Mouse (Mus musculus) heart, embryonic 16.5 days (tissue): Measurements from ENCODE around the gene Guca2b. TPM values are rescaled to one million over a fixed set of nuclear protein-coding genes. Genes with fewer than 3 reads are reported as not detected.

Experiments
- ATAC-seq: fragments of 200-750 bp; cut with Nextera tagmentation; replicated peaks from 2 replicates; pipeline ENCODE4 v1.8.0; 2017; ENCODE audit warnings: moderate number of reproducible peaks; ENCODE audit not compliant: insufficient read depth, low FRiP score; ENCODE audit errors: extremely low read depth
- H3K27ac ChIP-seq: fragments of 300-500 bp; sonication (generic); 2 replicates; pipeline ENCODE4 v1.5.1; 2014; ENCODE audit warnings: mild to moderate bottlenecking, low read length, control low read depth, moderate library complexity
- H3K27me3 ChIP-seq: fragments of 300-500 bp; sonication (generic); 2 replicates; pipeline ENCODE4 v1.6.1; 2014; ENCODE audit warnings: low read length, mixed read lengths; ENCODE audit not compliant: control insufficient read depth, insufficient read depth
- H3K36me3 ChIP-seq: fragments of 300-500 bp; sonication (generic); 2 replicates; pipeline ENCODE4 v1.6.1; 2014; ENCODE audit not compliant: control insufficient read depth, insufficient read depth
- H3K4me1 ChIP-seq: fragments of 300-500 bp; sonication (generic); 2 replicates; pipeline ENCODE4 v1.6.1; 2014; ENCODE audit warnings: low read length, mixed read lengths; ENCODE audit not compliant: control insufficient read depth, insufficient read depth
- H3K4me2 ChIP-seq: fragments of 300-500 bp; sonication (generic); 2 replicates; pipeline ENCODE4 v1.6.1; 2014; ENCODE audit warnings: low read depth, mild to moderate bottlenecking, control low read depth, low read length
- H3K4me3 ChIP-seq: fragments of 300-500 bp; sonication (generic); 2 replicates; pipeline ENCODE4 v1.5.1; 2014; ENCODE audit warnings: mild to moderate bottlenecking, control low read depth, low read length
- H3K9ac ChIP-seq: fragments of 300-500 bp; sonication (generic); 2 replicates; pipeline ENCODE4 v1.6.1; 2014; ENCODE audit warnings: low read length, control low read depth
- H3K9me3 ChIP-seq: fragments of 300-500 bp; sonication (generic); replicated peaks from 2 replicates; pipeline ENCODE4 v1.6.1; 2016; ENCODE audit warnings: low read length; ENCODE audit not compliant: control insufficient read depth
- WGBS: fragments of 180-500 bp; shearing (Covaris S2); extraction: QIAGEN DNeasy Blood & Tissue Kit; methylation state at CpG from one replicate; pipeline ENCODE4 v1.1.7; 2014; 5-methylcytosine and 5-hydroxymethylcytosine counted together
- polyA plus RNA-seq: library from polyadenylated mRNA; unstranded; fragments of >200 nt; fragmentation: Nextera tagmentation; extraction: Ambion mirVana; gene quantifications from 2 replicates; pipeline ENCODE4 v1.2.1, GENCODE M21; 2015

Guca2b gene
- 2.4 TPM in 1 of 2 replicates, not detected in the other for polyA plus RNA-seq

DNA sequence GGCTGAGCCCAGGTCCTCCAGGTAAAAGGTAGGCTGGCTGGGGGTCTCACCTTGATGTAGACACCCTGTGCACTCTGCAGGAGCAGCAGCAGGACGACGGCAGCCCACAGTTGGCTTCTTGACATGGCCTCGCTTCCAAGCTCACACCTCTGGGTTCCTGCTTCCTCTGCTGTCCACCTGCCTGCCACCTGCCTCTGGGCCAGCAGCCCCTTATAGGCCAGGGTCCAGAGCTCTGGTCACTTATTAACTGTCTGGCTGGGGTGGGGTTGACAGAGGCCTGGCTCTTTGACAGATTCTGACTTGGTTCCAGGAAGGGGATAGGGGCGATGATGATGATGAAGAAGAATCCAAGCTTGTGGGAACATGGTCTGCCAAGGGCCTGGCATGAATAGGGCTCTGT lies at the start of gene Guca2b:
Guca2b (minus strand) TSS at position 224 of the 400 bp plus-strand sequence.
- Histone ChIP-seq H3K4me2 (no peak within 1 kb of the TSS), H3K36me3 (no peaks in the 10 kb centered on the region), H3K27ac (no peak within 1 kb of the TSS), H3K9me3 (peaks cover 3% of the 10 kb centered on the region; the same call in 1 of the 2 replicates), H3K9ac (no peak within 1 kb of the TSS), H3K4me1 (peaks cover 17% of the 10 kb centered on the region), H3K27me3 (no peaks in the 10 kb centered on the region), H3K4me3 (no peak within 1 kb of the TSS)
- WGBS = 78% methylated on average over 4 of the region's 4 CpGs
- ATAC-seq = no peak

DNA sequence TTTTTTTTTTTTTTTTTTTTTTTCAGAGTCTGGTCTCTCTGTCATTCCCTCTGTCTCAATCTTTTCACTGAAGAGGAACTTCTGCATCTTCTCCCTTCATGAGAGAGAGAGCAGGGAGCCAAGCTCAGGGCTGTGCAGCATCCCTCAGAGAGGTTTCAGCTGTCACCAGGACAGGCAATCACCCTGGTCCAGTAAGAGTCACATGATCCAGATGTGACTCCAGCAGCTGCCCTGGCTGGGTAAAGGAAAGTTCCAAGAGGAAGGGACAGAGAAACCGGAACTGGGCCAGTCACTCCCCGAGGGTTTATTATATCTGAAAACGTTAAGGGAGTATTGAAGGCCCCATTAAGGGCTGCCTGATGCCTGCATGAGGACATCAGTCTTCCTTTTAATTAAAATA lies 49.0 kb upstream of the Guca2b start:
- Histone ChIP-seq H3K9me3 (no peaks in the 10 kb centered on the region), H3K4me1 (no peaks in the 10 kb centered on the region), H3K27me3 (no peaks in the 10 kb centered on the region; the same call in 1 of the 2 replicates), H3K36me3 (no peaks in the 10 kb centered on the region), H3K27ac (no peak overlapping the region), H3K9ac (no peak overlapping the region), H3K4me2 (no peak overlapping the region), H3K4me3 (no peak overlapping the region)
- WGBS = 29% methylated on average over 3 of the region's 3 CpGs
- ATAC-seq = peak; percentile 32; the same call in 1 of the 2 replicates

DNA sequence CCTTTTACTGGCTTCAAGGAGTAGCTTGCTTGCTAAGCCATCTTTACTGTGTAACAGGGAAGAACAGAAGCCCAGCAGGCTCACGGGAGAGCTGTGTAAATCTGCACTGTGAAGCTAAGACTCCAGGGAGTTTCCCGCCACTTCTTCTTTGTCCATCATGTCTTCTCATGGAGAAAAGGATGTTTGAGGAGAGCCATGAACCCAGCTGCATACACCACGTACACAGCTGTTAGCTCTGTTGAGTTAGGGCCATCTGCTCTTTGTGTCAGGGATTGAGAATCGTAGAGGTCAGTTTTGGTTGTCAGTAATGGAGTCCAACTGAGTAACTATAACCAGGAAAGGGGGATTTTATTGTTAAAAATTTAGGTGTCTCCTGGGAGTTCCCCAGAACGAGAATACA lies 48.6 kb upstream of the Guca2b start:
- no peaks in the 10 kb centered on the region for H3K36me3 ChIP-seq
- H3K4me3 ChIP-seq = no peak overlapping the region
- no peaks in the 10 kb centered on the region; the same call in 1 of the 2 replicates for H3K27me3 ChIP-seq
- no peak overlapping the region for H3K27ac ChIP-seq
- H3K9ac ChIP-seq = no peak overlapping the region
- no peaks in the 10 kb centered on the region for H3K9me3 ChIP-seq
- no peak for ATAC-seq
- H3K4me1 ChIP-seq = no peaks in the 10 kb centered on the region
- WGBS = 72% methylated on average over 5 of the region's 5 CpGs
- no peak overlapping the region for H3K4me2 ChIP-seq

DNA sequence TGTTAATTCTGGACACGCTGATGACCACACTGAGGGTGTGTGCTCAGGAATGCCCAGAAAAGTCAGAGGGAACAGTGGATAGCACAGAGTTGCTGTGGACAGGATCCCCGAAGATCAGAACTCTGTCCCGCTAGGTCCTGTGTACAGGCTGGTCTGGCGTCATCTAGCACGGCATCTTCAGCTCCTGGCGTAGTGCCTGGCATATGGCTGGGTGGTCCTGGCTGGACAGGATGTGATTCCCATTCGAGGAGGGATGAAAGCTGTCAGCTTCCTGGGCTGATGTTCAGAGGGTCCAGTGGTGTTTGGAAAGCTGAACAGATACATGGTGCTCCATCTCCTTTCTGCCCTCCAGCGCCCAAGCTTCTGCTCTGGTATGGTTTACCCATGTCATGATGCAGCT lies 45.2 kb upstream of the Guca2b start:
- no peak overlapping the region for H3K27ac ChIP-seq
- H3K27me3 ChIP-seq = no peaks in the 10 kb centered on the region; the same call in 1 of the 2 replicates
- 74% methylated on average over 8 of the region's 8 CpGs for WGBS
- H3K9me3 ChIP-seq = no peaks in the 10 kb centered on the region; the same call in none of the 2 replicates
- H3K9ac ChIP-seq = no peak overlapping the region
- no peaks in the 10 kb centered on the region for H3K36me3 ChIP-seq
- no peaks in the 10 kb centered on the region for H3K4me1 ChIP-seq
- no peak for ATAC-seq
- H3K4me3 ChIP-seq = no peak overlapping the region
- H3K4me2 ChIP-seq = no peak overlapping the region

- Histone ChIP-seq H3K4me1 (no peaks in the 10 kb centered on the region), H3K9ac (no peak overlapping the region), H3K4me3 (no peak overlapping the region), H3K27me3 (no peaks in the 10 kb centered on the region; the same call in 1 of the 2 replicates), H3K27ac (no peak overlapping the region), H3K36me3 (no peaks in the 10 kb centered on the region), H3K4me2 (no peak overlapping the region), H3K9me3 (no peaks in the 10 kb centered on the region; the same call in none of the 2 replicates)
- WGBS = 79% methylated on average over 11 of the region's 11 CpGs
- no peak for ATAC-seq
Observed at GRCm38 (mm10) chr4:119701269-119701954, 42.7 kb upstream of the Guca2b start.

DNA sequence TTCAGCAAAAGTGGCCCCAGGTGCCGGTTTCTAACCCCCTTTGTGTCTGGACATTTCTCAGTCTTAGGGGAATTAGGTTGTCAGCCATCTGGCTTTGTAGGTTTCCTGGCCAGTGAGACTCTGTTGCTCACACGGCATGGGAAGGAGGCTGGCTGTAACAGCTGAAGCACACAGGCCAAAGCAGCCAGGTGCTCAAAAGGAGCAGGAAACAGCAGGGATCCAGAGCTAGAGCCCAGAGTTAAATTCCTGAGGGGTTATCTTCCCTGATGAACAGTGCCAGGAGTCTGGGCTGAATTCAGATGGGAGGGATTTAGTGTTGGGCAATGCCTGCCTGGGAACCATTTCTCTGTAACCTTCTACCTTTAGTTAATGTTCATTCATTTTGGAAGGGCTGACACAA lies 39.6 kb upstream of the Guca2b start:
- H3K4me2 ChIP-seq = no peak overlapping the region
- WGBS = 48% methylated on average over 2 of the region's 2 CpGs
- no peaks in the 10 kb centered on the region; the same call in none of the 2 replicates for H3K9me3 ChIP-seq
- no peaks in the 10 kb centered on the region for H3K36me3 ChIP-seq
- no peaks in the 10 kb centered on the region; the same call in 1 of the 2 replicates for H3K27me3 ChIP-seq
- no peak overlapping the region for H3K9ac ChIP-seq
- no peak overlapping the region for H3K27ac ChIP-seq
- H3K4me1 ChIP-seq = no peaks in the 10 kb centered on the region
- no peak for ATAC-seq
- H3K4me3 ChIP-seq = no peak overlapping the region

GRCm38 (mm10) chr4:119685746-119686145 lies 27.0 kb upstream of the Guca2b start:
- Histone ChIP-seq H3K9me3 (peaks cover 3% of the 10 kb centered on the region; the same call in 1 of the 2 replicates), H3K4me2 (no peak overlapping the region), H3K36me3 (no peaks in the 10 kb centered on the region), H3K27me3 (no peaks in the 10 kb centered on the region), H3K27ac (no peak overlapping the region), H3K9ac (no peak overlapping the region), H3K4me1 (no peaks in the 10 kb centered on the region), H3K4me3 (no peak overlapping the region)
- 69% methylated on average over 2 of the region's 2 CpGs for WGBS
- no peak for ATAC-seq

GRCm38 (mm10) chr4:119682596-119682995 lies 23.8 kb upstream of the Guca2b start:
- Histone ChIP-seq H3K4me3 (no peak overlapping the region), H3K27me3 (no peaks in the 10 kb centered on the region), H3K27ac (no peak overlapping the region), H3K4me2 (no peak overlapping the region), H3K9me3 (peaks cover 3% of the 10 kb centered on the region; the same call in 1 of the 2 replicates), H3K9ac (no peak overlapping the region), H3K36me3 (no peaks in the 10 kb centered on the region), H3K4me1 (no peaks in the 10 kb centered on the region)
- 62% methylated on average over 5 of the region's 5 CpGs for WGBS
- ATAC-seq = no peak

DNA sequence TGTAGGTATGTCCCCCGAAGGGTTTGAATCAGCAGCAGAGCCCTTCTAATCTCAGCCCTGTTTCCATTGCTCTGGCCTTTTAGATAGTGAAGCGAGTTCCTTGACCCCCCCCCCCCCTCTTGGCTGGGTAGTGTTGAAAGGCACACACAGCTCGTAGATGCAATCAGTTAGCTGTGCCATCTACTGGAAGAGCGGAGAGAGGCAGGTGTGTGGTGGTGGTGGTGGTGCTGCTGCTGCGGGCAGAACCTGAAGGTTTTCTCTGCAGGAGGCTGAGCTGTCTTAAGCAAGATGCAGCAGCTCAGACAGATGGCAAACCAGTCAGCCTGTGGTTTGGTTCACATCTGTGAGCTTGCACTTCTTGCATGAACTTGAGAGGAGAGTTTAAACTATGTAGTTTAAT lies 13.9 kb upstream of the Guca2b start:
- no peaks in the 10 kb centered on the region for H3K9me3 ChIP-seq
- H3K4me2 ChIP-seq = no peak overlapping the region
- H3K4me3 ChIP-seq = no peak overlapping the region
- 18% methylated on average over 5 of the region's 5 CpGs for WGBS
- no peaks in the 10 kb centered on the region for H3K27me3 ChIP-seq
- no peak overlapping the region for H3K27ac ChIP-seq
- H3K36me3 ChIP-seq = no peaks in the 10 kb centered on the region
- ATAC-seq = 0 out of 2 replicates have a peak, but pooled peaks have one; percentile 40
- H3K9ac ChIP-seq = no peak overlapping the region
- peaks cover 8% of the 10 kb centered on the region; the same call in 1 of the 2 replicates for H3K4me1 ChIP-seq
